Mouse (Mus musculus) limb, embryonic 11.5 days (tissue): ENCODE results near the gene Axin2. TPM values are rescaled to one million over a fixed set of nuclear protein-coding genes. Genes with fewer than 3 reads are reported as not detected.

Source experiments
- ATAC-seq: fragments of 200-750 bp; cut with Nextera tagmentation; 2 replicates; pipeline ENCODE4 v1.8.0; 2017; ENCODE audit warnings: low read depth; ENCODE audit not compliant: insufficient number of reproducible peaks, low FRiP score, low TSS enrichment
- DNase-seq: peaks from one replicate; pipeline ENCODE4 v3.0.0-alpha.2; 2015; ENCODE audit warnings: low spot score
- H3K27ac ChIP-seq: fragments of 300-500 bp; sonication (generic); replicated peaks from 2 replicates; pipeline ENCODE4 v1.5.1; 2014; ENCODE audit warnings: low read depth, mild to moderate bottlenecking, low read length
- H3K27me3 ChIP-seq: fragments of 300-500 bp; sonication (generic); 2 replicates; pipeline ENCODE4 v1.6.1; 2014; ENCODE audit warnings: mild to moderate bottlenecking, low read length, mixed read lengths; ENCODE audit not compliant: control insufficient read depth, insufficient read depth
- H3K36me3 ChIP-seq: fragments of 300-500 bp; sonication (generic); 2 replicates; pipeline ENCODE4 v1.6.1; 2014; ENCODE audit warnings: mild to moderate bottlenecking, low read length, moderate library complexity, mixed read lengths; ENCODE audit not compliant: control insufficient read depth, insufficient read depth
- H3K4me1 ChIP-seq: fragments of 300-500 bp; sonication (generic); 2 replicates; pipeline ENCODE4 v1.6.1; 2014; ENCODE audit warnings: low read length, mixed read lengths; ENCODE audit not compliant: control insufficient read depth, insufficient read depth
- H3K4me2 ChIP-seq: fragments of 300-500 bp; sonication (generic); 2 replicates; pipeline ENCODE4 v1.6.1; 2014; ENCODE audit warnings: low read depth, mild to moderate bottlenecking, moderate library complexity; ENCODE audit not compliant: severe bottlenecking
- H3K4me3 ChIP-seq: fragments of 300-500 bp; sonication (generic); 2 replicates; pipeline ENCODE4 v1.5.1; 2014; ENCODE audit warnings: low read depth, low read length
- H3K9ac ChIP-seq: fragments of 300-500 bp; sonication (generic); 2 replicates; pipeline ENCODE4 v1.6.1; 2014; ENCODE audit warnings: mild to moderate bottlenecking, low read length
- H3K9me3 ChIP-seq: fragments of 300-500 bp; sonication (generic); 2 replicates; pipeline ENCODE4 v1.6.1; 2016; ENCODE audit warnings: low read length; ENCODE audit not compliant: control insufficient read depth
- WGBS: fragments of 180-500 bp; shearing (Covaris S2); extraction: QIAGEN DNeasy Blood & Tissue Kit; methylation state at CpG from one replicate; pipeline ENCODE4 v1.1.7; 2014; 5-methylcytosine and 5-hydroxymethylcytosine counted together
- polyA plus RNA-seq: library from polyadenylated mRNA; unstranded; fragments of >200 nt; fragmentation: Nextera tagmentation; extraction: Ambion mirVana; gene quantifications from 2 replicates; pipeline ENCODE4 v1.2.1, GENCODE M21; 2014

Axin2 gene
- polyA plus RNA-seq, 1 experiment from 2014 or later = 15.8 TPM

GRCm38 (mm10) chr11:108923188-108923575, 3.0 kb downstream of the Axin2 start:
- ATAC-seq (no peak), DNase-seq (peak; percentile 48)
- no peaks in the 10 kb centered on the region for H3K27me3 ChIP-seq
- peak overlapping the region; percentile 95 for H3K9ac ChIP-seq
- H3K9me3 ChIP-seq = no peaks in the 10 kb centered on the region
- peak overlapping the region; percentile 93 for H3K4me3 ChIP-seq
- H3K27ac ChIP-seq = peak overlapping the region; percentile 99
- no peaks in the 10 kb centered on the region for H3K36me3 ChIP-seq
- under 1% methylated on average over 17 of the region's 17 CpGs for WGBS
- peaks cover 45% of the 10 kb centered on the region for H3K4me1 ChIP-seq
- H3K4me2 ChIP-seq = peak overlapping the region; percentile 83

- Histone ChIP-seq H3K9ac (peak overlapping the region; percentile 95), H3K36me3 (no peaks in the 10 kb centered on the region), H3K9me3 (no peaks in the 10 kb centered on the region), H3K4me3 (peak overlapping the region; percentile 93), H3K4me2 (peak overlapping the region; percentile 83), H3K27me3 (no peaks in the 10 kb centered on the region), H3K4me1 (peaks cover 49% of the 10 kb centered on the region), H3K27ac (no peak overlapping the region; the same call in 1 of the 2 replicates)
- ATAC-seq = no peak
- peak; percentile 22 for DNase-seq
- 7% methylated on average over 13 of the region's 13 CpGs for WGBS
Measured at GRCm38 (mm10) chr11:108923781-108924180, 3.6 kb downstream of the Axin2 start.

GRCm38 (mm10) chr11:108924346-108924745, 4.2 kb downstream of the Axin2 start:
- Histone ChIP-seq H3K9ac (no peak overlapping the region; the same call in 1 of the 2 replicates), H3K27me3 (no peaks in the 10 kb centered on the region), H3K4me3 (peak overlapping the region; percentile 93), H3K4me1 (peaks cover 50% of the 10 kb centered on the region), H3K4me2 (peak overlapping the region; percentile 83), H3K27ac (no peak overlapping the region), H3K36me3 (no peaks in the 10 kb centered on the region), H3K9me3 (no peaks in the 10 kb centered on the region)
- DNase-seq (peak; percentile 25), ATAC-seq (no peak)
- WGBS = 3% methylated on average over 5 of the region's 5 CpGs

- no peak overlapping the region for H3K27ac ChIP-seq
- 6% methylated on average over 6 of the region's 6 CpGs for WGBS
- ATAC-seq (no peak), DNase-seq (peak; percentile 97)
- H3K4me2 ChIP-seq = peak overlapping the region; percentile 83
- H3K4me1 ChIP-seq = peaks cover 55% of the 10 kb centered on the region
- H3K27me3 ChIP-seq = no peaks in the 10 kb centered on the region
- no peaks in the 10 kb centered on the region for H3K9me3 ChIP-seq
- H3K36me3 ChIP-seq = no peaks in the 10 kb centered on the region
- H3K9ac ChIP-seq = no peak overlapping the region
- H3K4me3 ChIP-seq = peak overlapping the region; percentile 93
Measured at GRCm38 (mm10) chr11:108925202-108925601, 5.1 kb downstream of the Axin2 start.

- no peak for DNase-seq
- no peak overlapping the region for H3K9ac ChIP-seq
Measured at GRCm38 (mm10) chr11:108925826-108926225, 5.7 kb downstream of the Axin2 start.

GRCm38 (mm10) chr11:108926345-108927092, 6.4 kb downstream of the Axin2 start:
- DNase-seq (peak; percentile 20), ATAC-seq (no peak)
- Histone ChIP-seq H3K9ac (no peak overlapping the region), H3K4me3 (peak overlapping the region; percentile 16), H3K9me3 (no peaks in the 10 kb centered on the region), H3K27me3 (no peaks in the 10 kb centered on the region), H3K4me1 (peaks cover 61% of the 10 kb centered on the region), H3K4me2 (peak overlapping the region; percentile 30), H3K27ac (no peak overlapping the region), H3K36me3 (peaks cover 3% of the 10 kb centered on the region; the same call in 1 of the 2 replicates)
- WGBS = 20% methylated on average over 10 of the region's 10 CpGs

More at GRCm38 (mm10) chr11:108925826-108926225, 5.7 kb downstream of the Axin2 start:
- H3K4me1 ChIP-seq = peaks cover 60% of the 10 kb centered on the region
- no peaks in the 10 kb centered on the region for H3K36me3 ChIP-seq
- no peak for ATAC-seq
- peak overlapping the region; percentile 83 for H3K4me2 ChIP-seq
- H3K27ac ChIP-seq = no peak overlapping the region
- 36% methylated on average over 9 of the region's 9 CpGs for WGBS
- peak overlapping the region; percentile 93; the same call in 1 of the 2 replicates for H3K4me3 ChIP-seq
- no peaks in the 10 kb centered on the region for H3K27me3 ChIP-seq
- H3K9me3 ChIP-seq = no peaks in the 10 kb centered on the region

GRCm38 (mm10) chr11:108927093-108927444, 6.9 kb downstream of the Axin2 start:
- Histone ChIP-seq H3K9me3 (no peaks in the 10 kb centered on the region), H3K36me3 (peaks cover 9% of the 10 kb centered on the region; the same call in 1 of the 2 replicates), H3K4me3 (peak overlapping the region; percentile 16), H3K4me2 (peak overlapping the region; percentile 30; the same call in 1 of the 2 replicates), H3K27ac (no peak overlapping the region), H3K4me1 (peaks cover 61% of the 10 kb centered on the region), H3K9ac (no peak overlapping the region), H3K27me3 (no peaks in the 10 kb centered on the region)
- peak; percentile 24 for DNase-seq
- ATAC-seq = no peak
- WGBS = 28% methylated on average over 13 of the region's 13 CpGs

- H3K36me3 ChIP-seq = peaks cover 9% of the 10 kb centered on the region; the same call in 1 of the 2 replicates
- H3K27ac ChIP-seq = no peak overlapping the region
Measured at GRCm38 (mm10) chr11:108928096-108928495, 7.9 kb downstream of the Axin2 start.

More at GRCm38 (mm10) chr11:108928096-108928495, 7.9 kb downstream of the Axin2 start:
- Histone ChIP-seq H3K4me3 (no peak overlapping the region; the same call in 1 of the 2 replicates), H3K27me3 (no peaks in the 10 kb centered on the region), H3K9me3 (no peaks in the 10 kb centered on the region), H3K4me1 (peaks cover 61% of the 10 kb centered on the region), H3K9ac (no peak overlapping the region), H3K4me2 (peak overlapping the region; percentile 30; the same call in 1 of the 2 replicates)
- WGBS = 16% methylated on average over 8 of the region's 8 CpGs
- DNase-seq (peak; percentile 25), ATAC-seq (no peak)
